Mouse (Mus musculus) ES-Bruce4 (cell line): Measurements from ENCODE around the gene Bckdk.

Source experiments
- CTCF ChIP-seq: IDR thresholded peaks from one replicate; pipeline ENCODE4 v1.8.1; 2011; ENCODE audit warnings: low read depth, low read length
- EP300 ChIP-seq: IDR thresholded peaks from 2 replicates; pipeline ENCODE4 v1.6.1; 2011; ENCODE audit warnings: low read depth, low read length; ENCODE audit not compliant: insufficient read depth

GRCm38 (mm10) chr7:127922451-127923275 is 18.8 kb downstream of the Bckdk start:
- no peak for TF ChIP-seq CTCF
- TF ChIP-seq EP300 = no peak
